Mouse (Mus musculus): ENCODE results near the gene Btbd11. TPM values are rescaled to one million over a fixed set of nuclear protein-coding genes. Genes with fewer than 3 reads are reported as not detected.

The Btbd11 gene
- polyA plus RNA-seq, 1 experiment from 2014 or later, result 1.9 TPM

DNA sequence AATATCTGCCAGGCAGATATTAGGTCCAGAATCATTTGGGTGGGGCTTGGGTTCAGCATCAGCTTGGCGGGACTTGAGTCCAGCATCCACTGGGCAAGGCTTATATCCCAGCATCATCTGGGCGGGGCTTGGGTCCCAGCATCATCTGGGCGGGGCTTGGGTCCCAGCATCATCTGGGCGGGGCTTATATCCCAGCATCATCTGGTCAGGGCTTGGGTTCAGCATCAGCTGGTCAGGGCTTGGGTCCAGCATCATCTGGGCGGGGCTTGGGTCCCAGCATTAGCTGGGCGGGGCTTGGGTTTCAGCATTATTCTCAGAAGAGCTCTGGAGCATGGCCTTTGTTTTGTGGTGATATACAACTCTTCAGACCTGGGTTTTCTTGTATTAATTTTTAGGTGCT lies 6.4 kb downstream of the Btbd11 start:
- Histone ChIP-seq H3K9ac (ENCODE audit: low read length) (no peak overlapping the region), H3K4me3 (ENCODE audit: low read depth, low read length) (no peak overlapping the region), H3K36me3 (ENCODE audit: control insufficient read depth, insufficient read depth, low read length) (no peaks in the 10 kb centered on the region), H3K27me3 (ENCODE audit: control insufficient read depth, insufficient read depth, low read length) (no peaks in the 10 kb centered on the region), H3K4me2 (replicated peaks; ENCODE audit: low read depth) (no peak overlapping the region), H3K9me3 (ENCODE audit: control insufficient read depth, low read length) (no peaks in the 10 kb centered on the region), H3K4me1 (replicated peaks; ENCODE audit: control insufficient read depth, insufficient read depth) (peaks cover 2% of the 10 kb centered on the region; the same call in 1 of the 2 replicates), H3K27ac (replicated peaks) (no peak overlapping the region)
- no peak for DNase-seq (ENCODE audit: low spot score)
- TF ChIP-seq EP300 (optimal IDR thresholded peaks at IDR 0.05) (no peak), CTCF (IDR thresholded peaks at IDR 0.05; ENCODE audit: low read depth) (no peak)
- 67% methylated on average over 6 of the region's 6 CpGs for WGBS
- ATAC-seq (ENCODE audit: low FRiP score, low TSS enrichment), result no peak

DNA sequence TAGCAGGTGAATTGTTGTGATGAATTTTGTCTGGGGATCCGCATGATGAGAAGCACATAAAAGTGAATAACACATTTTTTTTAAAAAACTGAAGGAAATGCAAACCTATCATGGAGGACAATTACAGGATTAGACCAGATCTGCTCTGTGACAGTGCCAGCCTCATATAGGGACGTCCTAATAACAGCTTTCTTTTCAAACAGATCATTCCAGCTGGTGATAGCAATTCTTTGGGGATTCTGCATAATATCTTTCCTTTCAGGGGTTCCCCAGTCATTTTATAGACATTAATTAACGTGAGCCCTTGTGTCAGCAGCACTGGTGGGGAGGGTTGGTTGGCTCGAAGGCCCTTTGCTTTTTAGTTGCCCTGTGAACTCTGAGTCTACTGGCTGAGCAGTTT lies 7.9 kb downstream of the Btbd11 start:
- WGBS, result 76% methylated on average over 4 of the region's 4 CpGs
- no peak overlapping the region for H3K9ac ChIP-seq (ENCODE audit: low read length)
- TF ChIP-seq EP300 (optimal IDR thresholded peaks at IDR 0.05) (no peak), CTCF (IDR thresholded peaks at IDR 0.05; ENCODE audit: low read depth) (no peak)
- no peak overlapping the region for H3K27ac ChIP-seq (replicated peaks)
- no peak overlapping the region for H3K4me2 ChIP-seq (replicated peaks; ENCODE audit: low read depth)
- no peaks in the 10 kb centered on the region for H3K36me3 ChIP-seq (ENCODE audit: control insufficient read depth, insufficient read depth, low read length)
- DNase-seq (ENCODE audit: low spot score), result no peak
- H3K27me3 ChIP-seq (ENCODE audit: control insufficient read depth, insufficient read depth, low read length), result no peaks in the 10 kb centered on the region
- H3K9me3 ChIP-seq (ENCODE audit: control insufficient read depth, low read length), result no peaks in the 10 kb centered on the region
- no peak for ATAC-seq (ENCODE audit: low FRiP score, low TSS enrichment)
- no peak overlapping the region for H3K4me3 ChIP-seq (ENCODE audit: low read depth, low read length)
- no peaks in the 10 kb centered on the region for H3K4me1 ChIP-seq (replicated peaks; ENCODE audit: control insufficient read depth, insufficient read depth)

DNA sequence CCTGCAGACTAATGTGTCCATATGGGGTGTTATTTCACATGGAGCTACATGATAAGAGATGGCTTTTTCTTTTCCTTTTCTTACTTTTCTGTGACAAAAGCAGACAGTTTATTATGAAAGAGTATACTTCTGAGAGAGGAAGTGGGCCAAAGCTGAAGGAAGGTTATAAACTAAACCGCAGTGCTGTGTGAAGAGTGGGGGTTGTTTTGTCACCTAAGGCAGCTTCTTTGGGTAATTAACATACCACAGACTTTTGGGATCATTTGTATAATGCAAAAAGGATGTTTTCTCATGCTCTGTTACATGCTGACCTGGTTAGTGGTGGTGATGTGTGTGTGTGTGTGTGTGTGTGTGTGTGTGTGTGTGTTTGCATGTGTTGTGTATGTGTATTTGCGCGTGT lies 24.5 kb downstream of the Btbd11 start:
- Histone ChIP-seq H3K36me3 (ENCODE audit: control insufficient read depth, insufficient read depth, low read length) (no peaks in the 10 kb centered on the region), H3K4me3 (ENCODE audit: low read depth, low read length) (no peak overlapping the region), H3K27ac (replicated peaks) (no peak overlapping the region), H3K27me3 (ENCODE audit: control insufficient read depth, insufficient read depth, low read length) (no peaks in the 10 kb centered on the region), H3K4me2 (replicated peaks; ENCODE audit: low read depth) (no peak overlapping the region), H3K9me3 (ENCODE audit: control insufficient read depth, low read length) (no peaks in the 10 kb centered on the region), H3K4me1 (replicated peaks; ENCODE audit: control insufficient read depth, insufficient read depth) (no peaks in the 10 kb centered on the region), H3K9ac (ENCODE audit: low read length) (no peak overlapping the region)
- DNase-seq (ENCODE audit: low spot score) (no peak), ATAC-seq (ENCODE audit: low FRiP score, low TSS enrichment) (no peak)
- WGBS, result 83% methylated on average over 3 of the region's 3 CpGs
- TF ChIP-seq EP300 (optimal IDR thresholded peaks at IDR 0.05) (no peak), CTCF (IDR thresholded peaks at IDR 0.05; ENCODE audit: low read depth) (no peak)

DNA sequence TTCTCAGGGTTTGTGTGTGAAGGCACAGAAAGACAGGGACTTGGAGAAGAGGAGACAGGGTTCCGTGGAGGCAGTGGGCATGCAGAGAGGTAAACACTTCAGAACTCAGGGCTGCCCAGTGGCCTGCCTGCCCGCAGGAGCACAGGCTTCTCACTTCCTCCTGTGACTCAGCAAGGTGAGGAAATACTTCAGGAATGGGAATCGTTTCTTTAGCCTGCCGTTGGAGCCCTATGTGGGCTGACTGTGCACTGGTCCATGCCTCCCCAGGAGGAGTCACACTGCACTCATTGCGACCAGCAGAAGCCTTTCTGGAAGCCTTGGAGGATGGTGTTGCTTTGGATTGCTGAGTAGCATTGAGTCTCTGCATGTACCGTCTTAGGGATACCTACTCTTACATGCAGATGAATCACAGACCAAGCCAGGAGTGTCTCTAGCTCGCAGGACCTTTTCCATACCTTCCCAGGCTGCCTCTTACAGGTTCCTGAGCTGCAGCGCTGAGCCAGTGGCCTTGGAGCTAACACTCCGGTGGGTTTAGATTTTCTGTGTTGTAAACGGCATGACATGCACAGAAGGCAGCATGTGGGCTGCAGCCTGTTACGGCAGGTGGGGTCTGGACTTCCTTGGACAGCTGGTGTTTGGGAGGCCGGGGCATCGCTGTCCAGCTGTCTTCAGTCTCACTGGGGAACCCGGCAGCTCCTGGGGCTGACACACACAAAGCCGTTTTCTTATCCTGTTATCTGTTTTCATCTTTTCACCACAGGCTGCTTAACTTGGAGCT lies 34.4 kb downstream of the Btbd11 start:
- no peaks in the 10 kb centered on the region for H3K27me3 ChIP-seq (ENCODE audit: control insufficient read depth, insufficient read depth, low read length)
- no peaks in the 10 kb centered on the region for H3K9me3 ChIP-seq (ENCODE audit: control insufficient read depth, low read length)
- no peak overlapping the region for H3K27ac ChIP-seq (replicated peaks)
- ATAC-seq (ENCODE audit: low FRiP score, low TSS enrichment), result peak; percentile 71; the same call in 1 of the 2 replicates
- 41% methylated on average over 15 of the region's 15 CpGs for WGBS
- no peak for DNase-seq (ENCODE audit: low spot score)
- H3K36me3 ChIP-seq (ENCODE audit: control insufficient read depth, insufficient read depth, low read length), result no peaks in the 10 kb centered on the region
- H3K9ac ChIP-seq (ENCODE audit: low read length), result no peak overlapping the region
- no peak overlapping the region for H3K4me3 ChIP-seq (ENCODE audit: low read depth, low read length)
- no peak overlapping the region for H3K4me2 ChIP-seq (replicated peaks; ENCODE audit: low read depth)
- H3K4me1 ChIP-seq (replicated peaks; ENCODE audit: control insufficient read depth, insufficient read depth), result no peaks in the 10 kb centered on the region
- TF ChIP-seq CTCF (IDR thresholded peaks at IDR 0.05; ENCODE audit: low read depth), result no peak
- TF ChIP-seq EP300 (optimal IDR thresholded peaks at IDR 0.05), result no peak

DNA sequence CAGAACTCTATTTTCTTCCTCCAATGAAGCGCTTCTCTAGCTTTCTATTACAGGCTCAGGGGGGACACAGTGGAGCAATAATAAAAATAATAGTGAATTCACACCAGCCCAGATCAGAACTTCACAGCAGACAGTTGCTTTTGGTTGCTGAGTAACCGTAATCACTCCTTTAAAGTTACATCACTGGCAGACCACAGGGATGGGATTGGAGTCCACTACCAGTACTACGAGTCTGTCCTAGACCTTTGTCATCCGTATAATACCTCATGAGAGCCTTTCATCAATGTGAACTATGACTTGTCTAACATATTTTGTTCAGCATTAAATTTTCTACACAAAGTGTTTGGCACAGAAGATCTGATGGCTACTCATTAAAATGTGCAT lies 35.0 kb downstream of the Btbd11 start:
- TF ChIP-seq CTCF (IDR thresholded peaks at IDR 0.05; ENCODE audit: low read depth) (no peak), EP300 (optimal IDR thresholded peaks at IDR 0.05) (no peak)

DNA sequence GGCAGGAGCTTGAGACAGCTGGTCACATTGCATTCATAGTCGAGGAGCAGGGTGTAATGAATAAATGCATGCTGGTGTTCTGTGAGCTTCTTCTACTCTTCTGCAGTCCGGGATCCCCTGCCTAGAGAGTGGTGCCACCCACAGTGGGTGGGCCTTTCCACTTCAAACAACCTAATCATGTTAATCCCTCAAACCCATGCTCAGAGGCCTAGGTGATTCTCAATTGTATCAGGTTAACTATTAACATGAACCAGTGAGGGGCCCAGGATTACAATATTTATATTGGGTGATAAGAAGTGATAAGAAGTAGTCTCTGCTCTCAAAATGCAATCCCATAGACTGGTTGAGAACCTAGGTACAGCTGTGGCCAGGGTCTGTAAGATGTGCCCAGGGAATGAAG lies 39.1 kb downstream of the Btbd11 start:
- H3K4me2 ChIP-seq (replicated peaks; ENCODE audit: low read depth), result no peak overlapping the region
- no peaks in the 10 kb centered on the region for H3K27me3 ChIP-seq (ENCODE audit: control insufficient read depth, insufficient read depth, low read length)
- TF ChIP-seq EP300 (optimal IDR thresholded peaks at IDR 0.05), result no peak
- no peak for TF ChIP-seq CTCF (IDR thresholded peaks at IDR 0.05; ENCODE audit: low read depth)
- 59% methylated on average over 2 of the region's 2 CpGs for WGBS
- no peaks in the 10 kb centered on the region for H3K9me3 ChIP-seq (ENCODE audit: control insufficient read depth, low read length)
- DNase-seq (ENCODE audit: low spot score) (no peak), ATAC-seq (ENCODE audit: low FRiP score, low TSS enrichment) (no peak)
- no peaks in the 10 kb centered on the region for H3K4me1 ChIP-seq (replicated peaks; ENCODE audit: control insufficient read depth, insufficient read depth)
- H3K27ac ChIP-seq (replicated peaks), result no peak overlapping the region
- no peak overlapping the region for H3K4me3 ChIP-seq (ENCODE audit: low read depth, low read length)
- no peaks in the 10 kb centered on the region for H3K36me3 ChIP-seq (ENCODE audit: control insufficient read depth, insufficient read depth, low read length)
- H3K9ac ChIP-seq (ENCODE audit: low read length), result no peak overlapping the region

More for the DNA sequence above, 35.0 kb downstream of the Btbd11 start:
- H3K27me3 ChIP-seq (ENCODE audit: control insufficient read depth, insufficient read depth, low read length), result no peaks in the 10 kb centered on the region
- DNase-seq (ENCODE audit: low spot score), result no peak
- no peak overlapping the region for H3K4me3 ChIP-seq (ENCODE audit: low read depth, low read length)
- no peak overlapping the region for H3K9ac ChIP-seq (ENCODE audit: low read length)
- H3K27ac ChIP-seq (replicated peaks), result no peak overlapping the region
- 68% methylated on average over 4 of the region's 4 CpGs for WGBS
- no peaks in the 10 kb centered on the region for H3K36me3 ChIP-seq (ENCODE audit: control insufficient read depth, insufficient read depth, low read length)
- no peak overlapping the region for H3K4me2 ChIP-seq (replicated peaks; ENCODE audit: low read depth)
- no peaks in the 10 kb centered on the region for H3K4me1 ChIP-seq (replicated peaks; ENCODE audit: control insufficient read depth, insufficient read depth)
- no peaks in the 10 kb centered on the region for H3K9me3 ChIP-seq (ENCODE audit: control insufficient read depth, low read length)
- no peak for ATAC-seq (ENCODE audit: low FRiP score, low TSS enrichment)
